Mouse (Mus musculus): Measurements from ENCODE around the gene Rgs6. TPM values are rescaled to one million over a fixed set of nuclear protein-coding genes. Genes with fewer than 3 reads are reported as not detected.

Rgs6 gene
- polyA plus RNA-seq, 1 experiment = 7.8 TPM

- DNase-seq (ENCODE audit: low spot score) = no peak
Measured at GRCm38 (mm10) chr12:82855333-82856107, 267.4 kb downstream of the Rgs6 start.

DNA sequence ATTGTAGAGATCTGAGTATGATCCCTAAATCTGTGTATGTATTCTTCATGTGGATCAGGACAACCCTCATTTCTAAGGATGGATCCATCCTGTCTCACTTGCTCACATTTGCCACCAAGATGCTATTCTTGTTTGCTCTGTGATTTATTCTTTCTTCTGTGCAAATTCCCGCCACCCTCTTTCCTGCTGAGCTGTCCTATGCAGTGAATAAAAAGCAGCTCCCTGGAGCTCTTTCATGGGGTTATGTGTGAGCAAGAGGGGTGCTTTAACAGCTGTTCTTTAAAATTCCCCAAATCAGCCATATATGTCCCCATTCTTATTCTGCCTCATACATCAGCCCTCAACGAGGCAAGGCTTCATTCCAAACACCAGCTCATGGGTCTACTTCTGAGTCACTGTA, 277.6 kb downstream of the Rgs6 start:
- DNase-seq (ENCODE audit: low spot score) = no peak

- DNase-seq (ENCODE audit: low spot score) = no peak
Measured at GRCm38 (mm10) chr12:82880711-82881110, 292.6 kb downstream of the Rgs6 start.

- no peak for DNase-seq (ENCODE audit: low spot score)
Measured at GRCm38 (mm10) chr12:82883079-82883478, 295.0 kb downstream of the Rgs6 start.

GRCm38 (mm10) chr12:82894971-82895838, 307.1 kb downstream of the Rgs6 start:
- DNase-seq (ENCODE audit: low spot score) = no peak

DNA sequence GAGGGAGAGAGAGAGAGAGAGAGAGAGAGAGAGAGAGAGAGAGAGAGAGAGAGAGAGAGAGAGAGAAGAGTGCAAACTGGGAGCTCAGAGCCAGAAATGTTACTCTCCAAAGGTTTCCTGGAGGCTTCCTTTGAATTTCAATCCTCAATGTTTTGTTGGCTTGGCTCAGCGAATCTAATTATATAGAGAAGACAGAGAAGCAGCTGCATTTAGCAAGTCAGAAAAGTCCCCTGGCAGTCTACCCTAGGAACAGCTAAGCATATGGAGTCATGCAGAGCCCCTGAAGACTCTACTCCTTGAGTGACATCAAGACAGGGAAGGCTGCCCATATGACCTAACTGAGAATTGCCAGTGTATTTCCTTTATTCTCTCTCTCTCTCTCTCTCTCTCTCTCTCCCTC, 317.7 kb downstream of the Rgs6 start:
- no peak for DNase-seq (ENCODE audit: low spot score)

- DNase-seq (ENCODE audit: low spot score) = no peak
Measured at GRCm38 (mm10) chr12:82910846-82911245, 322.8 kb downstream of the Rgs6 start.

DNA sequence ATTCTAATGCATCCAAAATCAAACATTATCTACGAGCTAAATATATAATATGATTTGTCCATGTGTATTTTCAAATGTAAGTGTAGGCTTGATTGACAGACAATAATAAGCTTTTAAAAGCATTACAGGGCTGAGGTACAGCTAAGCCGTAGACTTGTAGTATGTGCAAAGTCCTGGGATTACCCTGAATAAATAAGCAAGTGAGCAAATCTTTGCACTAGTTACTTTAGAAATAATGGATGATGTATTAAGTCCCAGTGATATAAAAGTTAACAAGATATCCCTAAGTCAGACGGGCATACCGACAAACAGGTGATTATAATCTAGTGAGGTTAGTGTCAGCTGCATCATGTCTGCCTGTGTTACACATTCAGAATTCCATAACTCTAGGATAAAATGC, 326.0 kb downstream of the Rgs6 start:
- no peak for DNase-seq (ENCODE audit: low spot score)

DNA sequence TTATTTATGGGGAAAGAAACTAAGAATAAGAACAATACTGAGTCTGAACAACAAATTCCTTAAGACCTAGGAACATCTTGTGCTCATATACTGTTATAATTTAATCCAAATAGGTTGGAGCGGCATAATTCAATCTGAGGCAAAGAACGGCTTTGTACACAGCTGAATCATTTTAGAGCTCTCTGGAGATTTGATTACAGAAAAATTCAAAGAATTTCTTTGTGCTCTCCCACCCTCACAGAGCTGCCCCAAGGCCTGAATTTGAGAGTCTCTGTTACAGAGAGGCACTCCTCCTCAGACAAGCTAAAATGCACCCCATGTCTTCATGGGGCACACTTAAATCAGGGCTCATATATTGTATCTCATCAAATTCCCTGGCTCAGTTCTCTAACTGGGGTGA, 332.1 kb downstream of the Rgs6 start:
- no peak for DNase-seq (ENCODE audit: low spot score)

- DNase-seq (ENCODE audit: low spot score) = no peak
Measured at GRCm38 (mm10) chr12:82921287-82922015, 333.4 kb downstream of the Rgs6 start.

- no peak for DNase-seq (ENCODE audit: low spot score)
Measured at GRCm38 (mm10) chr12:82922856-82923506, 334.9 kb downstream of the Rgs6 start.

DNA sequence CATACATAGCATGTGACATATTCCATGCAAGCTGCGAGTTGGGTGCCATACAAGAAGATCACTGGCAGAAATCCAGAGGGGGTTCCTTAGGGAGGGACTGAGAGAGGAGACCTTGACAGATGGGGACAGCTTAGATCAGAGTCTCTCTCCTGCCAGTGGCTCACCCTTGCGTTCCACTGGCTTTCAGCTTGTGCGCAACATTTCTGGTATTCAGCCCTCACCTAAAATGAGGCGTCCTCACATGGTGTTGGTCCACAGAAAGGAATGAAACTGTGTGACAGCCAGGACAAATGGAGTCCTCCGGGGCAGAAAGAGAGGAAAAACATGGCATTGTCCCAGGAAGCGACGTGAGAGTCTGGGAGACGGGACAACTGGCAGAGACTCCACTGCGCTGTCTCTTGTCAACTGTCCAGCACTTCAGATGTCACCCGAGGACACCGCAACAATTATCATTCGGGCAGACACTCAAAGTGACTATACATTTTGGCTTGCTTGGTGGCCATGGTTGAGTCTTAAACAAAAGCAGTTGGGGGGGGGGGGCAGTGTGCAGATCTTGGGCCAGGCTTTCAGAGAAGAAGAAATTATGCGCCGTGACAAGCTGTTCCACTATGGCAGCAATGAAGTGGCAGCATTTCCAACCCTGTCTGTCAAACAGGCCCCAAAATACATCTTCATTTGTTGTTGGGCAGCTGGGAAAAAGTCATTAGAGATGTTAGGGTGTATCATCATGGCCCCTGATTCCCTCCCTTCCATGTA, 344.8 kb downstream of the Rgs6 start:
- DNase-seq (ENCODE audit: low spot score) = no peak

DNA sequence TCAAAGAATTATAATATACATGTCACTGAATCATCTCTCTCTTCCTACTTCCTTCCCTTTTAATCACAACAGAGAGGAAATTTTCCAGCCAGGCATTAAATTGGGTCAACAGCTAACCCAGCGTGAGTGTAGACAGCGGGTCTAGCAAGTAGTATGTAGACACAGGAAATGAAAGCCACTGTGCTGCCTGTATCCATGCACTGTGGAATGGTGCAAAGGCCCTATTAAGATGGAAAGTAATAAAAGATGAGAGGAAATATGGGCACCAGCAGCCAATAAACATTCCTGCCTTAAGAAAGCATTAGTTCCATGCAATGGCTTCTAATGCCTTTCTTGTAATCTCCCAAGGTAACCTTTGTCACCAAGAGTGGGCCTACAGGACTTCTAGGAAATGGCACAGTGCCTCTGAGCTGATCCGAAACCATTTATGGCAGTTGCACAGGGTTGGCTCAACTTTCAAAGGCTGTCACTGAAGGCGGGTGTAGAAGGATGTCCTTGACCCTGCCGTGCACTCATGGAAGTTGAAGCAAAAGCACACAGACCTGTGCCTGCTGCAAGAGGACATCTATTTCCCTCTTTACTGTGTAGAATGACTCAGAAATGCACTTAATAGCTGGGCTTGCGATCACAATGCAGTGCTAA, 347.1 kb downstream of the Rgs6 start:
- DNase-seq (ENCODE audit: low spot score) = no peak

- DNase-seq (ENCODE audit: low spot score) = no peak
Measured at GRCm38 (mm10) chr12:82935767-82936166, 347.7 kb downstream of the Rgs6 start.

- no peak for DNase-seq (ENCODE audit: low spot score)
Measured at GRCm38 (mm10) chr12:82940461-82940860, 352.4 kb downstream of the Rgs6 start.

DNA sequence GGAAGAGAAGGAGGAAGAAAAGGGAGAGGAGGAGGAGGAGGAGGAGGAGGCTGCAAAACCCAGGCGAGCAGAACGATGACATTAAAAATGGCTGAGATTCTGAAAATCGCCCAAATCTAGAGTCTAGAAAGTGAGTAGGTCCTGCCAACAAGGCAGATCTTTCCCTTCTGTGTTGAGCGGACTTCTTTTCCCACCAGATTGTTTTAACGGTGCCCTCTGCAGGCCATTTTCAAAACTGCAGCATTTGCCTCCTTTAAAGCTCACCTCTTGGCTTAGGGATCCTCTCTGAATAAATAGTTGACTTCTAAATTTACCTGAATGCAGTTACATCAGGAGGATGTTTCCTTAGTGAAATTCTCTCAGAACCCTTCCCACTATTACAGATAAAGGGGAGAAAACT, 358.4 kb downstream of the Rgs6 start:
- peak; percentile 51 for DNase-seq (ENCODE audit: low spot score)

- no peak for DNase-seq (ENCODE audit: low spot score)
Measured at GRCm38 (mm10) chr12:82961111-82961510, 373.0 kb downstream of the Rgs6 start.

GRCm38 (mm10) chr12:82961852-82962251, 373.8 kb downstream of the Rgs6 start:
- no peak for DNase-seq (ENCODE audit: low spot score)

- DNase-seq (ENCODE audit: low spot score) = no peak
Measured at GRCm38 (mm10) chr12:82970521-82971105, 382.5 kb downstream of the Rgs6 start.

GRCm38 (mm10) chr12:82971176-82971575, 383.1 kb downstream of the Rgs6 start:
- DNase-seq (ENCODE audit: low spot score) = no peak
